Mouse (Mus musculus) E14TG2a.4 (cell line): ENCODE data around the gene Stk39.
"Not testable (repeated sequence)": the region's sequence is repeated elsewhere in the genome, so short reads cannot be mapped to it uniquely, and the experiment has no call there.

Experiments
- H3K27me3 ChIP-seq: 2 replicates; pipeline ENCODE4 v1.6.1; 2014; ENCODE audit warnings: low read length, control low read depth; ENCODE audit not compliant: insufficient read depth
- H3K36me3 ChIP-seq: 2 replicates; pipeline ENCODE4 v1.6.1; 2014; ENCODE audit warnings: low read length, control low read depth; ENCODE audit not compliant: insufficient read depth
- H3K4me1 ChIP-seq: replicated peaks from 2 replicates; pipeline ENCODE4 v1.6.1; 2014; ENCODE audit warnings: low read depth, low read length, control low read depth
- H3K4me3 ChIP-seq: replicated peaks from 2 replicates; pipeline ENCODE4 v1.5.1; 2014; ENCODE audit warnings: mild to moderate bottlenecking, low read length
- H3K9me3 ChIP-seq: 2 replicates; pipeline ENCODE4 v1.6.1; 2014; ENCODE audit warnings: low read length, control low read depth
- CTCF ChIP-seq: conservative IDR thresholded peaks from 2 replicates; pipeline ENCODE4 v1.5.1; 2014; ENCODE audit warnings: low read length
- NANOG ChIP-seq: IDR thresholded peaks from 2 replicates; pipeline ENCODE4 v1.6.1; 2014; ENCODE audit warnings: borderline replicate concordance, low read length, mixed read lengths
- POU5F1 ChIP-seq: IDR thresholded peaks from 2 replicates; pipeline ENCODE4 v1.6.1; 2014; ENCODE audit warnings: low read length, borderline replicate concordance

Gene Stk39

DNA sequence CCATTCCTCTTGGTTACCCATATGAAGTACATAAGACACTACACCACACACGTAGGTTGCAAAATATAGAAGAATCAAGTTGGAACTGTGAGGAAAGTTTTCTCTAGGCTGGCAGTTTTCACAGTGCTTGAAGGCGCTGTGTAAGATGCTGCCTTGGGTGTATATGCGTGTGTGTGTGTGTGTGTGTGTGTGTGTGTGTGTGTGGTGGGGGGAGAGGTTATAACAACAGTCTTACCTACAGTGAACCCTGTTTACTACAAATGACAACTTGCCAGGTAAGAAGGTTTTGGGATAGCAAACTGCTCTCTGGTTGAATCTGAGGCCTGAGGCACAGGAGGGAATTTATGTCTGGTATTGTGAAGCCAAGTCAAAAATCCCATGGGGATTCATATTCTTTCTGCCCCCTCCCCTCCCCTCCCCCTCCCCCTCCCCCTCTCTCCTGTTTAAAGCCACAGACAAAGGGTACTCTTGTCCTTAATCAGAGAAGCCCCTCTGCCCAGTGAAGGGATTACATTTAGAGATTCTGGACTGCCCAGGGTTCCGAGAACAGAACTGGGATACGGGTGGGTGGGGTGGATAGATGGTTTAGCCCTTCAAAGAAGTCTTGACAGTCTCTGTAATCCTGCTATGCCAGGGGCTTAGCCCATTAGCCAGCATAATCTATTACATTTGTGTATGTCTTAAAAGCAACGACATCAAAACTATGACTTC, 219.9 kb downstream of the Stk39 start:
- H3K4me3 ChIP-seq: no peak overlapping the region
- no peaks in the 10 kb centered on the region for H3K36me3 ChIP-seq
- no peaks in the 10 kb centered on the region for H3K9me3 ChIP-seq
- no peaks in the 10 kb centered on the region; the same call in 1 of the 2 replicates for H3K27me3 ChIP-seq
- TF ChIP-seq CTCF (no peak), NANOG (no peak), POU5F1 (no peak)
- H3K4me1 ChIP-seq: peaks cover 28% of the 10 kb centered on the region

DNA sequence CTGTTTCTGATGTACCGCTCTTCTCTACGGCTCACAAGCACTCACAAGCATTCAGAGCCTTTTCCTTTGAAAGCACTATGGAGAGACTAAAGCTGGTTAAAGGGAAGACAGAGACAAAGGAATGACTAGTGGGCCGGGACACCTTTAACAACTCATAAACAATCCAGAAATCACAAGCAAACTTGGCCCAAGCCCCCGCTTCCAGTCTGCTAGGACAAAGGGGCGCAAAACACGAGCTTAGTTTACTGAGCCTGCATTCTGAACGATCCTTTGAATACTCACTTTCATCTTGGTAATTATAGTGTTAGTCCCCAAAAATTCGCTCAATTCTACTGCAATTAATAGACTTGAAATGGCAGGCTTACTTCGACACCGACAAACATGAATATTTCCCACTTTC, 221.2 kb downstream of the Stk39 start:
- no peak for TF ChIP-seq CTCF
- Histone ChIP-seq H3K27me3 (no peaks in the 10 kb centered on the region; the same call in 1 of the 2 replicates), H3K9me3 (no peaks in the 10 kb centered on the region), H3K4me3 (no peak overlapping the region), H3K4me1 (peaks cover 33% of the 10 kb centered on the region), H3K36me3 (no peaks in the 10 kb centered on the region)

DNA sequence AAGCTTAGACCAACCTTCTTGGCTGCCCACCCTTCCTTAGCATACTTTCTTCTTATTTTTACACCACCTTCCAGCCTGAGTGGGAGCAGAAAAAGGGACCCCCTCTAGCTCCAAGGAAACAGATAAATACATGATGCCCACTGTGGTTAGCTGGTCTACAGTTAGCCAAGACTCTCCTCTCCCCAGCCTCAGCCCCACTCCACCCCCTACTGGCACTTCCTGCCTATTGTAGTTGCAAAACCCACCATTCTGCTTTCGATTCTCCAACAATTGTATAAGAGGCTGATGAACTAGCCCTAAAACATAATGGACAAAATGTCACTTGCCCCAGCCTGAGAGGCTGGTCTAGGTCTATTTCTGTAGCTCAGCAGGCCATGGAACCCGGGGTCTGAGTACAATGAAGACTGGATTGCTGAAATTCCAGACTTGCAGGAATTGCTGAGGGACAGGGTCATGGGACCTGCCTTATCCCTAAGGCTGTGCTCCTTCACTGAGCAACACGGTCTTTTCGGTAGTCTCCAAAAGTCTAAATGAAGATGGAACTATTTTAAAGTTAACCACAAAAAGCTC, 222.1 kb downstream of the Stk39 start:
- no peaks in the 10 kb centered on the region for H3K36me3 ChIP-seq
- H3K27me3 ChIP-seq: no peaks in the 10 kb centered on the region; the same call in 1 of the 2 replicates
- H3K4me3 ChIP-seq: no peak overlapping the region
- TF ChIP-seq POU5F1 (no peak), CTCF (no peak), NANOG (peak; percentile 63; the same call in 1 of the 2 replicates)
- no peaks in the 10 kb centered on the region for H3K9me3 ChIP-seq
- peaks cover 39% of the 10 kb centered on the region for H3K4me1 ChIP-seq

DNA sequence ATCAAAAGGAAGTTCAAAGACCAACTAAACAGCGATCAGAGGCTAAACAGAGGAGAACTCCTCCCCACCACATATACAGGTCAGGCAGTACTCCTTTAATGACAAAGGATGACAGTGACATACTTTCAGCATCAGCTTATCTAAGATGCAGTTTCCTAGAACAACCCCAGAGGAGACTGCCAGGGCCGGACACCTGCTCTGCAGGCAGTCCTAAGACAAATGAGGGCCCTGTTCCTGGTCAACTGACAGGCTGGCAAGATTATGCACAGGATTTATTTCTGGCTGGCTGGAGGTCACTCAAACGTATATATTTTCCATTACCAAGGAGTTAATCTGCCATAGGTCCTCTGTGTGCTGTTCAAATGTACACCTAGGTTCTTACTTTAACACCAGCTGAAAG, 225.8 kb downstream of the Stk39 start:
- no peaks in the 10 kb centered on the region; the same call in 1 of the 2 replicates for H3K27me3 ChIP-seq
- TF ChIP-seq CTCF: no peak
- TF ChIP-seq NANOG: no peak
- no peak for TF ChIP-seq POU5F1
- no peak overlapping the region for H3K4me3 ChIP-seq
- peaks cover 50% of the 10 kb centered on the region for H3K4me1 ChIP-seq
- no peaks in the 10 kb centered on the region for H3K9me3 ChIP-seq
- H3K36me3 ChIP-seq: no peaks in the 10 kb centered on the region

DNA sequence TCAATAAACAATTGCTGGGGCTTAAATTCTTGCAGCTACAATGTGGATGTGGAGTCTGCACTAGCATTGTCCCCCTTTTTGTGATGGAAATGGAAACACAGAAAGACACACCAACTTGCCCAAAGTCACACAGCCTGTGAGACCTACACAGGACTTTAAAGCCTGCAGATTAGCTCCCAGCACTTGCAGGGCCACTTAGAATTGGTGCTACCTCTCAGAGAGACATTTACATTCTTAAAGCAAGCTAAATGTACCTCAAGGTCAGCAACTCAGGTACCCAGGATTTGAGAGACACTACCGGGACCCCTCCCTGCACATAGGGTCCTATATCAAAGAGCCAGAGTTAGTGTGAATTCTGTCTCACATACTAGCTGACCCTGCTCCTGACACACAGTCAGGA, 227.5 kb downstream of the Stk39 start:
- no peaks in the 10 kb centered on the region; the same call in 1 of the 2 replicates for H3K27me3 ChIP-seq
- H3K4me3 ChIP-seq: no peak overlapping the region
- no peaks in the 10 kb centered on the region for H3K36me3 ChIP-seq
- H3K4me1 ChIP-seq: peaks cover 35% of the 10 kb centered on the region
- TF ChIP-seq NANOG (no peak), POU5F1 (no peak), CTCF (no peak)
- H3K9me3 ChIP-seq: no peaks in the 10 kb centered on the region

DNA sequence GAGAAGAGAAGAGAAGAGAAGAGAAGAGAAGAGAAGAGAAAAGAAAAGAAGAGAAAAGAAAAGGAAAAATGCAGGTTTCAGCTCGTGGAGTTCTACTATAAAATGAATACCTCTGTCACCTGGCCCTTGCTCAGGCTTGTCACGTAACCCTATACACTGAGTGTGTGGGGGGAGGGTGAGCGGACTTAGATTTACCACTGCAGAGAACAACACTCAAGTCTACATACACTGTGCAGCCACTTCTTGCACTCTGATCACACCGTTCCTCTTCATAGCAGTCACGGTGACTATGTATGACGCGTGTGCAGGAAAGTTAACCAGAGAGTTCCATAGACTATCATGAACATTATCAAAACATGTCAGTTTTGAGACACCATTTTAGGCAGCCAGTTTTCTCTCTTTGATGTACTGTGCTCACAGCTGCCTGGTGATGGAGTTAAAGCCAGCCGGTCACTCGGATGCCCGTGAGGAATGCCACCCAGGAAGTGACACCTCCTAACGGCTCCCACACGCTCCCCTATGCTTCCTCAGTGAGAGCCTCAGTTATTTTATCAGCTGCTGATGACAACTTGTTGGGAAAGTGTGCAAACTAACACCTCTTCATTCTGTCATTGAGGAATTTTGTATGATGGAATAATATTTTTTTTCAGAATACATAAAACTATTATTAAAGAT, 228.1 kb downstream of the Stk39 start:
- peaks cover 31% of the 10 kb centered on the region for H3K4me1 ChIP-seq
- no peak for TF ChIP-seq CTCF
- TF ChIP-seq POU5F1: no peak
- no peak for TF ChIP-seq NANOG
- no peaks in the 10 kb centered on the region for H3K36me3 ChIP-seq
- H3K4me3 ChIP-seq: no peak overlapping the region
- no peaks in the 10 kb centered on the region; the same call in 1 of the 2 replicates for H3K27me3 ChIP-seq
- no peaks in the 10 kb centered on the region for H3K9me3 ChIP-seq

DNA sequence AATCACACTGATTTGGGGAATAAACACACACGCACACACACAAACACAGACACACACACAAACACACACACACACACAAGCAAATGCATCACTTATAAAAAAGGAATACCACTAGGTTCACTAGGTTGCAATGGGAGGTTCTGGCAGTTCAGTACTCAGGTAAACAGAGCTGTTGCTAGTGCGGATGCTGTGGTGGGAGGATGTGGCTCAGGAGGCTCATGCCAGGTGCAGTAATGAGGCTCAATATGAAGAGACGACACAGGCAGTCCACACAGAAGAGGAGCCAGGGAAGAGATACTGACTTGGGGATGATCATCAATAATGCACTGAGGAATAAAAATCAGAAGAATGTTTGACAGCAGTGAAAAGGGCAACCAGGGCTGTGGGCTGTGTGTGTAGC, 228.8 kb downstream of the Stk39 start:
- H3K36me3 ChIP-seq: no peaks in the 10 kb centered on the region
- TF ChIP-seq NANOG (no peak), POU5F1 (no peak), CTCF (no peak)
- H3K4me1 ChIP-seq: peaks cover 31% of the 10 kb centered on the region
- no peaks in the 10 kb centered on the region for H3K9me3 ChIP-seq
- H3K27me3 ChIP-seq: no peaks in the 10 kb centered on the region; the same call in 1 of the 2 replicates
- H3K4me3 ChIP-seq: no peak overlapping the region

DNA sequence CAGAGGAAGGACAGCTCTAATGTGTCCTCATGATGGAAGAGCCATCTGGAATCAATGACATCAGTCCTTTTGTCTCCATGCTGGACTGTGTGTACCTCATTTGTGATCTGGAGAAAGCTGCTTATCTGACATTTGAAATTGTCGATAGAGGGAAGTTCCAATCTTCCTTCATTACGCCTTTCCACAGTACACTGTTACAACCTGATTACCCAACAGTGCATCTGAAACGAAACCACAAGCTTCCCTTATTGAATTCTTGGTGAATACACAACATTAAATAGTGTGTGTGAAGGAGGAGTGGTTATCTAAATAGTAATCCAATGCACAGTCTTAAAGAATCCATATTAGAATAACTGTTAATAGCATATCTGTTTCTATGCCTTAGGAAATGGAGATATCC, 230.0 kb downstream of the Stk39 start:
- H3K4me3 ChIP-seq: no peak overlapping the region
- no peaks in the 10 kb centered on the region for H3K27me3 ChIP-seq
- H3K9me3 ChIP-seq: no peaks in the 10 kb centered on the region
- H3K36me3 ChIP-seq: no peaks in the 10 kb centered on the region
- no peak for TF ChIP-seq POU5F1
- no peak for TF ChIP-seq CTCF
- no peak for TF ChIP-seq NANOG
- H3K4me1 ChIP-seq: peaks cover 31% of the 10 kb centered on the region

DNA sequence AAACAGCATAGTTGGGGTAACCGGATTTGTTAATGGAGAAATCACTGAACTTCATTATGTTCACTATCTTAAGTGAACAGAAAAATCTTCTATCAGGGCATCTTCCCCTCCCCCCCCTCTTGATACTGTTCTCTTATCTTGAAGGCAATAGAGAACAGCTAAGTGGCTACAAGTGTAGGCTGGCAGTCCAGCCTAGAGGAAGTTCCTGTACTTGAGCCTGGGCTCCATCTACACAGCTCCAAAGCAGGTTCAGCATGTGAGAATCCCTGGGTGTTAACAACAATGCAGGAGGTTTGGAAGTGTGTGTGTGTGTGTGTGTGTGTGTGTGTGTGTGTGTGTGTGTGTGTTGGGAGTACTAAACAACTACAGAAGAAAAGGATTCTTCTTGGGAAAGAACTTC, 230.4 kb downstream of the Stk39 start:
- Histone ChIP-seq H3K36me3 (no peaks in the 10 kb centered on the region), H3K27me3 (no peaks in the 10 kb centered on the region), H3K4me1 (peaks cover 31% of the 10 kb centered on the region), H3K9me3 (no peaks in the 10 kb centered on the region), H3K4me3 (no peak overlapping the region)
- TF ChIP-seq NANOG (no peak), CTCF (no peak), POU5F1 (no peak)

DNA sequence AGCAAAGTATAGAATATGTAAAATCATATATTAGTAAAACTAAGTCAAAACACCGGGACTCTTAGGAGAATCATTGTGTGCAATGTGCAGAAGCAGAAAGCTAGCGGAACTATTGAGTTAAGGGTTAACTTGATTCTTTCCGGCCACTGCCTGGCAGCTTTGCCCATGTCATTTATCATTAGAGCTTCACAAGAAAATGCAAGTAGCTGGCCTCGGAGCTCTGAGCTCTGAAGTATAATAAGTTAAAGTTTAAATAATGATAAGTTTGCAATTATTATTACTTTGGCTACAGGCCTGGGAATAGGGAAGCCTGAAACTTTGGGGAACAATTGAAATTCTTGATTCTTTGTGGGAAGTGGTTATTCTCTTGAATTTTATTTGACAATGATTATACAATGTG, 232.7 kb downstream of the Stk39 start:
- not testable (repeated sequence) for H3K9me3 ChIP-seq, H3K4me3 ChIP-seq, H3K36me3 ChIP-seq, H3K27me3 ChIP-seq
- peaks cover 21% of the 10 kb centered on the region for H3K4me1 ChIP-seq
